Mouse (Mus musculus): Measurements from ENCODE around the gene Bmpr1b.

Gene Bmpr1b

GRCm38 (mm10) chr3:141818615-141819312 is 350.5 kb downstream of the Bmpr1b start:
- no peak for DNase-seq (ENCODE audit: low spot score)

- DNase-seq (ENCODE audit: low spot score), result no peak
Measured at GRCm38 (mm10) chr3:141814776-141815175, 354.4 kb downstream of the Bmpr1b start.

GRCm38 (mm10) chr3:141811348-141811747 is 357.9 kb downstream of the Bmpr1b start:
- DNase-seq (ENCODE audit: low spot score), result no peak

GRCm38 (mm10) chr3:141810944-141811343 is 358.3 kb downstream of the Bmpr1b start:
- no peak for DNase-seq (ENCODE audit: low spot score)

- no peak for DNase-seq (ENCODE audit: low spot score)
Measured at GRCm38 (mm10) chr3:141809581-141809980, 359.6 kb downstream of the Bmpr1b start.

GRCm38 (mm10) chr3:141804133-141804532 is 365.1 kb downstream of the Bmpr1b start:
- DNase-seq (ENCODE audit: low spot score), result no peak

- DNase-seq (ENCODE audit: low spot score), result no peak
Measured at GRCm38 (mm10) chr3:141797789-141798188, 371.4 kb downstream of the Bmpr1b start.

GRCm38 (mm10) chr3:141797372-141797771 is 371.9 kb downstream of the Bmpr1b start:
- DNase-seq (ENCODE audit: low spot score), result no peak

GRCm38 (mm10) chr3:141794371-141794770 is 374.9 kb downstream of the Bmpr1b start:
- DNase-seq (ENCODE audit: low spot score), result no peak

- DNase-seq (ENCODE audit: low spot score), result no peak
Measured at GRCm38 (mm10) chr3:141793755-141794154, 375.5 kb downstream of the Bmpr1b start.

GRCm38 (mm10) chr3:141792106-141792505 is 377.1 kb downstream of the Bmpr1b start:
- DNase-seq (ENCODE audit: low spot score), result no peak

GRCm38 (mm10) chr3:141791026-141791780 is 378.0 kb downstream of the Bmpr1b start:
- DNase-seq (ENCODE audit: low spot score), result no peak
